Mouse (Mus musculus): ENCODE results near the gene Slc7a10.
"Not testable (repeated sequence)": the region's sequence is repeated elsewhere in the genome, so short reads cannot be mapped to it uniquely, and the experiment has no call there.

Slc7a10 gene

GRCm38 (mm10) chr7:35237935-35238334 lies 51.8 kb downstream of the Slc7a10 start:
- DNase-seq (ENCODE audit: low spot score in 2 of 2): not testable (repeated sequence)

Measured in right cerebral cortex, adult 2 months (tissue).